Mouse (Mus musculus): Measurements from ENCODE around the gene Fam240b.

DNA sequence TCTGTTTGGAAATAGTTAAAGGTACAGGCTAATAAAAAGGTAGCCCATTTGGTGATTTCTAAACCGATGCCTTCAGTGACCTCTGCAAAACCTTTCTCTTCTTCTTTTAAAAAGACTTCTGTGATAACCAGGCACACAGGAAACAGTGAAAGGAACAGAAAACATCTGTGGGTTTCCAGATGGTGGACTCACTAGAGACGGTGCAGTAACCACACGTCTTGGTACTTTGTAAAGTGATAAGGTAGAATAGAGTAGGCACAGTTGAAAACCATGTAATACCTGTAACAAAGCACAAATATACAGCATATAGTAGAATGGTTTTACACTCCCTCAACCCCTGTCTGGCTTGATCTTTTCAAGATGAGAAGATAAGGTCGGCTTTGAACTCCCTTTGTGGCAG, 57.0 kb downstream of the Fam240b start:
- TF ChIP-seq EP300 (optimal IDR thresholded peaks at IDR 0.05) (no peak), CTCF (IDR thresholded peaks at IDR 0.05; ENCODE audit: low read depth) (no peak)

Data from stomach, postnatal 0 days (tissue).